Mouse (Mus musculus): ENCODE measurements at regions not wholly inside any gene's neighbourhood (a gene's known extent, or its start where the extent isn't known, plus 50 kb on each side); places are given as distances from the start of the nearest gene placed in this dataset.

DNA sequence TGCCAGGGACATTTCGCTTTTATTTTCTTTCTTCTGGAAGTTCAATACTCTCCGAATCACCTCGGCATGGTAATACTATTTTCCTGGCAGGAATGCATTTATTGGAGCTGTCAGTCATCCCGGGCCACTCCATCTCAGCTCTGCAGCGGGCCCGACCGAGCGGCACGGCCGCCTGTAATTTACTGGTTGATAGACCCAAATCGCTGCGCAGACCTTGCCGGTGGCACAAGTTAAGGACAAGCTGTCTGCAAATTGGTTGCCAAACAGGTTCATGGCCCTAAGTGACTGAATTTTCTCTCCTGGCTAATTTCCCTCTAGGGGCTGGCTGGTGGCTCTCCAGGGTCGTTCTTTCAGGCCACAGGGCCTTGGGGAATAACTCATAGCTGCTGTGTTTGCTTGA, 169.4 kb upstream of the Kcnab2 start:
- Histone ChIP-seq H3ac (ENCODE audit: control insufficient read depth, insufficient read length, low read depth) (no peak overlapping the region), H3K27me3 (ENCODE audit: control insufficient read depth, insufficient read depth, insufficient read length) (no peaks in the 10 kb centered on the region), H3K79me2 (ENCODE audit: control insufficient read depth, insufficient read depth) (no peaks in the 10 kb centered on the region), H3K36me3 (ENCODE audit: control insufficient read depth, insufficient read depth) (no peaks in the 10 kb centered on the region), H3K79me3 (ENCODE audit: low read depth) (no peaks in the 10 kb centered on the region), H3K4me3 (ENCODE audit: insufficient read depth, poor library complexity, severe bottlenecking) (no peak overlapping the region)
- no peak for TF ChIP-seq CTCF (IDR thresholded peaks at IDR 0.05; ENCODE audit: control insufficient read depth, insufficient read depth, insufficient read length)
- no peak for TF ChIP-seq MYOG (IDR thresholded peaks at IDR 0.05; ENCODE audit: control insufficient read depth, extremely low read depth, insufficient read length)
- TF ChIP-seq CEBPB (IDR thresholded peaks at IDR 0.05; ENCODE audit: low read depth): no peak
- TF ChIP-seq MAX (IDR thresholded peaks at IDR 0.05): no peak
- TF ChIP-seq USF1 (IDR thresholded peaks at IDR 0.05; ENCODE audit: low read depth): no peak
- no peak for TF ChIP-seq MYOD1 (IDR thresholded peaks at IDR 0.05; ENCODE audit: control insufficient read depth, insufficient read length, low read depth)
- no peak for TF ChIP-seq FOSL1 (IDR thresholded peaks at IDR 0.05; ENCODE audit: insufficient read depth, low read length, poor library complexity, severe bottlenecking)

- no peaks in the 10 kb centered on the region for H3K79me3 ChIP-seq (ENCODE audit: low read depth)
- H3K27me3 ChIP-seq (ENCODE audit: control insufficient read depth, insufficient read depth, insufficient read length): no peaks in the 10 kb centered on the region
- no peak overlapping the region for H3K4me3 ChIP-seq (ENCODE audit: insufficient read depth, poor library complexity, severe bottlenecking)
- no peaks in the 10 kb centered on the region for H3K36me3 ChIP-seq (ENCODE audit: control insufficient read depth, insufficient read depth)
- H3K79me2 ChIP-seq (ENCODE audit: control insufficient read depth, insufficient read depth): no peaks in the 10 kb centered on the region
- H3ac ChIP-seq (ENCODE audit: control insufficient read depth, insufficient read length, low read depth): no peak overlapping the region
- TF ChIP-seq USF1 (IDR thresholded peaks at IDR 0.05; ENCODE audit: low read depth) (no peak), MYOD1 (IDR thresholded peaks at IDR 0.05; ENCODE audit: control insufficient read depth, insufficient read length, low read depth) (no peak), FOSL1 (IDR thresholded peaks at IDR 0.05; ENCODE audit: insufficient read depth, low read length, poor library complexity, severe bottlenecking) (no peak), MAX (IDR thresholded peaks at IDR 0.05) (no peak), MYOG (IDR thresholded peaks at IDR 0.05; ENCODE audit: control insufficient read depth, extremely low read depth, insufficient read length) (no peak), CTCF (IDR thresholded peaks at IDR 0.05; ENCODE audit: control insufficient read depth, insufficient read depth, insufficient read length) (no peak), CEBPB (IDR thresholded peaks at IDR 0.05; ENCODE audit: low read depth) (no peak)
These were observed 159.4 kb upstream of the Kcnab2 start for GRCm38 (mm10) chr4:152637088-152637487.

DNA sequence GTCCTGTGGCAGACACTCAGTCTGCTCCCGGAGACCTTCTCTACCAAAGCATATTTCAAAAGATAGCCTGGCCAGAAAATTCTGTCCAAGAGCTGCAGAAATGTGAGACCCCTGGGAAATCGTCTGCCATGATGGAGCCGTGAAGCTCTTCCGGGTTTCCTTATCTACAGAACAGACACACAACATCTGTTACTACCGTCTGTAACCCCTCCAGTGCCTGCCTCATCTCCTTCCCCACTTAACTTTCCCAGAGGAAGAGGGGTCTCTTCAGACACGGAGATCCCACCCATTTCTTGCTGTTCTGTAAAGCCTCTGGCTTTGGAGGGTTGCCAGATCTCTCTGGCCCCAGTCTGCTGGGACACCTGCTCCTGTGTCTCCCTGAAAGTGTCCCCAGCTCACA, 156.2 kb upstream of the Kcnab2 start:
- TF ChIP-seq MYOG (IDR thresholded peaks at IDR 0.05; ENCODE audit: control insufficient read depth, extremely low read depth, insufficient read length) (no peak), MAX (IDR thresholded peaks at IDR 0.05) (no peak), FOSL1 (IDR thresholded peaks at IDR 0.05; ENCODE audit: insufficient read depth, low read length, poor library complexity, severe bottlenecking) (no peak), MYOD1 (IDR thresholded peaks at IDR 0.05; ENCODE audit: control insufficient read depth, insufficient read length, low read depth) (no peak), CEBPB (IDR thresholded peaks at IDR 0.05; ENCODE audit: low read depth) (no peak), USF1 (IDR thresholded peaks at IDR 0.05; ENCODE audit: low read depth) (no peak), CTCF (IDR thresholded peaks at IDR 0.05; ENCODE audit: control insufficient read depth, insufficient read depth, insufficient read length) (no peak)
- Histone ChIP-seq H3K4me3 (ENCODE audit: insufficient read depth, poor library complexity, severe bottlenecking) (no peak overlapping the region), H3ac (ENCODE audit: control insufficient read depth, insufficient read length, low read depth) (no peak overlapping the region)

DNA sequence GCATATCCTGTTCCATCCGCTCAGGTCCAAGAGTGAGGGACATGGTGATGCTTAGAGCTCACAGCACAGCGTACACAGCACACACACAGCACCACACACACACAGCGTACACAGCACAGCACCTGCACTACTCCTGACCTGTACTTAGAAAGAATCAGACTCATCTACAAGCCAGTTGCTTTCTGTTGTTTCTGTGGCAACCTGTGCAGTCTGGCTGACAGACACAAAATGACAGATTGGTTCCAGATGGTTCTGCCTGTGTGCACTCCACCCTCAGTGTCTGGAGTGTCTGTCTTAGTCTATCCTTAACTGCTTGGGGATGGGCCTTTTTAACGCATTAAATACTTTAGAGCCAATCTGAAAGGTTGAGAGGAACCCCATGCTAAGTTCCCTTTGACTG, 150.4 kb upstream of the Kcnab2 start:
- Histone ChIP-seq H3K79me3 (ENCODE audit: low read depth) (no peaks in the 10 kb centered on the region), H3K27me3 (ENCODE audit: control insufficient read depth, insufficient read depth, insufficient read length) (no peaks in the 10 kb centered on the region), H3K79me2 (ENCODE audit: control insufficient read depth, insufficient read depth) (no peaks in the 10 kb centered on the region), H3K4me3 (ENCODE audit: insufficient read depth, poor library complexity, severe bottlenecking) (no peak overlapping the region), H3ac (ENCODE audit: control insufficient read depth, insufficient read length, low read depth) (no peak overlapping the region), H3K36me3 (ENCODE audit: control insufficient read depth, insufficient read depth) (no peaks in the 10 kb centered on the region)
- TF ChIP-seq MAX (IDR thresholded peaks at IDR 0.05) (no peak), USF1 (IDR thresholded peaks at IDR 0.05; ENCODE audit: low read depth) (no peak), MYOG (IDR thresholded peaks at IDR 0.05; ENCODE audit: control insufficient read depth, extremely low read depth, insufficient read length) (no peak), FOSL1 (IDR thresholded peaks at IDR 0.05; ENCODE audit: insufficient read depth, low read length, poor library complexity, severe bottlenecking) (no peak), CEBPB (IDR thresholded peaks at IDR 0.05; ENCODE audit: low read depth) (no peak), CTCF (IDR thresholded peaks at IDR 0.05; ENCODE audit: control insufficient read depth, insufficient read depth, insufficient read length) (no peak), MYOD1 (IDR thresholded peaks at IDR 0.05; ENCODE audit: control insufficient read depth, insufficient read length, low read depth) (no peak)

More for the DNA sequence above, 156.2 kb upstream of the Kcnab2 start:
- Histone ChIP-seq H3K79me2 (ENCODE audit: control insufficient read depth, insufficient read depth) (no peaks in the 10 kb centered on the region), H3K36me3 (ENCODE audit: control insufficient read depth, insufficient read depth) (no peaks in the 10 kb centered on the region), H3K79me3 (ENCODE audit: low read depth) (no peaks in the 10 kb centered on the region), H3K27me3 (ENCODE audit: control insufficient read depth, insufficient read depth, insufficient read length) (no peaks in the 10 kb centered on the region)

GRCm38 (mm10) chr4:152625032-152626003, 147.6 kb upstream of the Kcnab2 start:
- H3K36me3 ChIP-seq (ENCODE audit: control insufficient read depth, insufficient read depth): no peaks in the 10 kb centered on the region
- no peak for TF ChIP-seq CTCF (IDR thresholded peaks at IDR 0.05; ENCODE audit: control insufficient read depth, insufficient read depth, insufficient read length)
- no peak for TF ChIP-seq MAX (IDR thresholded peaks at IDR 0.05)
- TF ChIP-seq CEBPB (IDR thresholded peaks at IDR 0.05; ENCODE audit: low read depth): no peak
- no peak for TF ChIP-seq USF1 (IDR thresholded peaks at IDR 0.05; ENCODE audit: low read depth)
- no peak for TF ChIP-seq FOSL1 (IDR thresholded peaks at IDR 0.05; ENCODE audit: insufficient read depth, low read length, poor library complexity, severe bottlenecking)
- no peak for TF ChIP-seq MYOG (IDR thresholded peaks at IDR 0.05; ENCODE audit: control insufficient read depth, extremely low read depth, insufficient read length)
- no peak for TF ChIP-seq MYOD1 (IDR thresholded peaks at IDR 0.05; ENCODE audit: control insufficient read depth, insufficient read length, low read depth)
- no peaks in the 10 kb centered on the region for H3K27me3 ChIP-seq (ENCODE audit: control insufficient read depth, insufficient read depth, insufficient read length)
- H3ac ChIP-seq (ENCODE audit: control insufficient read depth, insufficient read length, low read depth): no peak overlapping the region
- no peaks in the 10 kb centered on the region for H3K79me3 ChIP-seq (ENCODE audit: low read depth)
- no peak overlapping the region for H3K4me3 ChIP-seq (ENCODE audit: insufficient read depth, poor library complexity, severe bottlenecking)
- H3K79me2 ChIP-seq (ENCODE audit: control insufficient read depth, insufficient read depth): no peaks in the 10 kb centered on the region

Measured in C2C12 (cell line).